Mouse (Mus musculus): Measurements from ENCODE around the gene Cplx3. TPM values are rescaled to one million over a fixed set of nuclear protein-coding genes. Genes with fewer than 3 reads are reported as not detected.
A peak's percentile ranks its signal among the peaks of the same experiment; 100 is the strongest.

Gene Cplx3
- polyA plus RNA-seq, 1 experiment from 2014 or later, result 0.96 TPM

GRCm38 (mm10) chr9:57641022-57641421 is 34.9 kb upstream of the Cplx3 start:
- 0 out of 2 replicates have a peak overlapping the region, but pooled peaks have one; percentile 32 for H3K27ac ChIP-seq (replicated peaks; ENCODE audit: low read depth, low read length)
- H3K4me3 ChIP-seq (replicated peaks; ENCODE audit: low read depth, low read length), result no peak overlapping the region
- H3K36me3 ChIP-seq (ENCODE audit: control insufficient read depth, insufficient read depth, low read length), result peaks cover 11% of the 10 kb centered on the region; the same call in 1 of the 2 replicates
- H3K9me3 ChIP-seq (ENCODE audit: control insufficient read depth, low read length), result no peaks in the 10 kb centered on the region
- H3K9ac ChIP-seq (replicated peaks; ENCODE audit: low read length), result peak overlapping the region; percentile 36; the same call in 1 of the 2 replicates
- 80% methylated on average over 1 of the region's 1 CpGs for WGBS
- no peak overlapping the region; the same call in 1 of the 2 replicates for H3K4me2 ChIP-seq (ENCODE audit: low read length)
- H3K4me1 ChIP-seq (ENCODE audit: control insufficient read depth, insufficient read depth, low read length), result peaks cover 69% of the 10 kb centered on the region
- ATAC-seq (ENCODE audit: low FRiP score, low TSS enrichment), result no peak
- H3K27me3 ChIP-seq (ENCODE audit: control insufficient read depth, insufficient read depth, low read length), result no peaks in the 10 kb centered on the region
- DNase-seq, result no peak

GRCm38 (mm10) chr9:57640384-57640783 is 34.3 kb upstream of the Cplx3 start:
- 31% methylated on average over 15 of the region's 15 CpGs for WGBS
- no peaks in the 10 kb centered on the region for H3K9me3 ChIP-seq (ENCODE audit: control insufficient read depth, low read length)
- ATAC-seq (ENCODE audit: low FRiP score, low TSS enrichment) (no peak), DNase-seq (no peak)
- peaks cover 69% of the 10 kb centered on the region for H3K4me1 ChIP-seq (ENCODE audit: control insufficient read depth, insufficient read depth, low read length)
- H3K4me2 ChIP-seq (ENCODE audit: low read length), result peak overlapping the region; percentile 36
- no peak overlapping the region for H3K4me3 ChIP-seq (replicated peaks; ENCODE audit: low read depth, low read length)
- H3K36me3 ChIP-seq (ENCODE audit: control insufficient read depth, insufficient read depth, low read length), result peaks cover 11% of the 10 kb centered on the region; the same call in 1 of the 2 replicates
- peak overlapping the region; percentile 36 for H3K9ac ChIP-seq (replicated peaks; ENCODE audit: low read length)
- H3K27ac ChIP-seq (replicated peaks; ENCODE audit: low read depth, low read length), result peak overlapping the region; percentile 49; the same call in 1 of the 2 replicates
- H3K27me3 ChIP-seq (ENCODE audit: control insufficient read depth, insufficient read depth, low read length), result no peaks in the 10 kb centered on the region

GRCm38 (mm10) chr9:57639661-57640328 is 33.7 kb upstream of the Cplx3 start:
- H3K4me3 ChIP-seq (replicated peaks; ENCODE audit: low read depth, low read length), result no peak overlapping the region
- peak overlapping the region; percentile 49; the same call in 1 of the 2 replicates for H3K27ac ChIP-seq (replicated peaks; ENCODE audit: low read depth, low read length)
- WGBS, result 69% methylated on average over 5 of the region's 5 CpGs
- peak overlapping the region; percentile 36 for H3K4me2 ChIP-seq (ENCODE audit: low read length)
- ATAC-seq (ENCODE audit: low FRiP score, low TSS enrichment) (no peak), DNase-seq (no peak)
- peaks cover 11% of the 10 kb centered on the region; the same call in 1 of the 2 replicates for H3K36me3 ChIP-seq (ENCODE audit: control insufficient read depth, insufficient read depth, low read length)
- H3K27me3 ChIP-seq (ENCODE audit: control insufficient read depth, insufficient read depth, low read length), result no peaks in the 10 kb centered on the region
- H3K9ac ChIP-seq (replicated peaks; ENCODE audit: low read length), result peak overlapping the region; percentile 36; the same call in 1 of the 2 replicates
- no peaks in the 10 kb centered on the region for H3K9me3 ChIP-seq (ENCODE audit: control insufficient read depth, low read length)
- H3K4me1 ChIP-seq (ENCODE audit: control insufficient read depth, insufficient read depth, low read length), result peaks cover 69% of the 10 kb centered on the region

GRCm38 (mm10) chr9:57638651-57639459 is 32.8 kb upstream of the Cplx3 start:
- H3K9me3 ChIP-seq (ENCODE audit: control insufficient read depth, low read length), result no peaks in the 10 kb centered on the region
- DNase-seq, result no peak
- 51% methylated on average over 8 of the region's 8 CpGs for WGBS
- no peak overlapping the region for H3K4me3 ChIP-seq (replicated peaks; ENCODE audit: low read depth, low read length)
- H3K27me3 ChIP-seq (ENCODE audit: control insufficient read depth, insufficient read depth, low read length), result no peaks in the 10 kb centered on the region
- H3K4me2 ChIP-seq (ENCODE audit: low read length), result peak overlapping the region; percentile 33
- H3K9ac ChIP-seq (replicated peaks; ENCODE audit: low read length), result peak overlapping the region; percentile 36; the same call in 1 of the 2 replicates
- H3K4me1 ChIP-seq (ENCODE audit: control insufficient read depth, insufficient read depth, low read length), result peaks cover 64% of the 10 kb centered on the region
- peak overlapping the region; percentile 37; the same call in 1 of the 2 replicates for H3K27ac ChIP-seq (replicated peaks; ENCODE audit: low read depth, low read length)
- peaks cover 11% of the 10 kb centered on the region for H3K36me3 ChIP-seq (ENCODE audit: control insufficient read depth, insufficient read depth, low read length)
- ATAC-seq (ENCODE audit: low FRiP score, low TSS enrichment), result no peak

GRCm38 (mm10) chr9:57637741-57638322 is 31.8 kb upstream of the Cplx3 start:
- Histone ChIP-seq H3K36me3 (ENCODE audit: control insufficient read depth, insufficient read depth, low read length) (peaks cover 18% of the 10 kb centered on the region), H3K27ac (replicated peaks; ENCODE audit: low read depth, low read length) (no peak overlapping the region), H3K9me3 (ENCODE audit: control insufficient read depth, low read length) (no peaks in the 10 kb centered on the region), H3K27me3 (ENCODE audit: control insufficient read depth, insufficient read depth, low read length) (no peaks in the 10 kb centered on the region), H3K4me1 (ENCODE audit: control insufficient read depth, insufficient read depth, low read length) (peaks cover 53% of the 10 kb centered on the region), H3K4me2 (ENCODE audit: low read length) (no peak overlapping the region), H3K9ac (replicated peaks; ENCODE audit: low read length) (no peak overlapping the region), H3K4me3 (replicated peaks; ENCODE audit: low read depth, low read length) (no peak overlapping the region)
- no peak for ATAC-seq (ENCODE audit: low FRiP score, low TSS enrichment)
- no peak for DNase-seq
- 58% methylated on average over 6 of the region's 6 CpGs for WGBS

GRCm38 (mm10) chr9:57637272-57637671 is 31.2 kb upstream of the Cplx3 start:
- Histone ChIP-seq H3K4me3 (replicated peaks; ENCODE audit: low read depth, low read length) (no peak overlapping the region), H3K27me3 (ENCODE audit: control insufficient read depth, insufficient read depth, low read length) (no peaks in the 10 kb centered on the region), H3K36me3 (ENCODE audit: control insufficient read depth, insufficient read depth, low read length) (peaks cover 20% of the 10 kb centered on the region), H3K9ac (replicated peaks; ENCODE audit: low read length) (no peak overlapping the region), H3K4me2 (ENCODE audit: low read length) (no peak overlapping the region), H3K9me3 (ENCODE audit: control insufficient read depth, low read length) (no peaks in the 10 kb centered on the region), H3K27ac (replicated peaks; ENCODE audit: low read depth, low read length) (no peak overlapping the region), H3K4me1 (ENCODE audit: control insufficient read depth, insufficient read depth, low read length) (peaks cover 48% of the 10 kb centered on the region)
- 79% methylated on average over 3 of the region's 3 CpGs for WGBS
- ATAC-seq (ENCODE audit: low FRiP score, low TSS enrichment) (no peak), DNase-seq (no peak)

- Histone ChIP-seq H3K4me2 (ENCODE audit: low read length) (no peak overlapping the region), H3K9ac (replicated peaks; ENCODE audit: low read length) (no peak overlapping the region), H3K27ac (replicated peaks; ENCODE audit: low read depth, low read length) (no peak overlapping the region), H3K27me3 (ENCODE audit: control insufficient read depth, insufficient read depth, low read length) (no peaks in the 10 kb centered on the region), H3K9me3 (ENCODE audit: control insufficient read depth, low read length) (no peaks in the 10 kb centered on the region), H3K4me3 (replicated peaks; ENCODE audit: low read depth, low read length) (no peak overlapping the region), H3K4me1 (ENCODE audit: control insufficient read depth, insufficient read depth, low read length) (peaks cover 14% of the 10 kb centered on the region), H3K36me3 (ENCODE audit: control insufficient read depth, insufficient read depth, low read length) (peaks cover 51% of the 10 kb centered on the region)
- DNase-seq (no peak), ATAC-seq (ENCODE audit: low FRiP score, low TSS enrichment) (no peak)
- WGBS, result 46% methylated on average over 4 of the region's 4 CpGs
Observed at GRCm38 (mm10) chr9:57633481-57634024, 27.5 kb upstream of the Cplx3 start.

GRCm38 (mm10) chr9:57629118-57629874 is 23.2 kb upstream of the Cplx3 start:
- ATAC-seq (ENCODE audit: low FRiP score, low TSS enrichment), result peak; percentile 53; the same call in 1 of the 2 replicates

More at GRCm38 (mm10) chr9:57629118-57629874, 23.2 kb upstream of the Cplx3 start:
- Histone ChIP-seq H3K9me3 (ENCODE audit: control insufficient read depth, low read length) (no peaks in the 10 kb centered on the region), H3K27me3 (ENCODE audit: control insufficient read depth, insufficient read depth, low read length) (no peaks in the 10 kb centered on the region), H3K9ac (replicated peaks; ENCODE audit: low read length) (no peak overlapping the region), H3K36me3 (ENCODE audit: control insufficient read depth, insufficient read depth, low read length) (peaks cover 86% of the 10 kb centered on the region), H3K27ac (replicated peaks; ENCODE audit: low read depth, low read length) (peak overlapping the region; percentile 37; the same call in 1 of the 2 replicates), H3K4me2 (ENCODE audit: low read length) (no peak overlapping the region), H3K4me3 (replicated peaks; ENCODE audit: low read depth, low read length) (no peak overlapping the region), H3K4me1 (ENCODE audit: control insufficient read depth, insufficient read depth, low read length) (no peaks in the 10 kb centered on the region)
- peak; percentile 86 for DNase-seq
- 72% methylated on average over 14 of the region's 14 CpGs for WGBS

All from midbrain, embryonic 14.5 days (tissue).